Mouse (Mus musculus): Measurements from ENCODE around the gene Bbx. TPM values are rescaled to one million over a fixed set of nuclear protein-coding genes. Genes with fewer than 3 reads are reported as not detected.

The Bbx gene
- 5.5 and 6.1 TPM in 2 replicates for polyA plus RNA-seq (2015; fragmentation: Nextera tagmentation; extraction: Ambion mirVana)

- peaks cover 25% of the 10 kb centered on the region for H3K4me1 ChIP-seq (replicated peaks)
- peak within 1 kb of the TSS; percentile 81 for H3K9ac ChIP-seq
- H3K9me3 ChIP-seq (replicated peaks), result no peaks in the 10 kb centered on the region
- under 1% methylated on average over 55 of the region's 55 CpGs for WGBS (ENCODE audit: insufficient replicate concordance)
- no peaks in the 10 kb centered on the region for H3K27me3 ChIP-seq
- H3K27ac ChIP-seq (replicated peaks), result peak within 1 kb of the TSS; percentile 92
- H3K36me3 ChIP-seq (replicated peaks), result no peaks in the 10 kb centered on the region
- peak within 1 kb of the TSS; percentile 99 for H3K4me2 ChIP-seq
- ATAC-seq (ENCODE audit: insufficient read depth), result peak; percentile 97
- H3K4me3 ChIP-seq (replicated peaks), result peak within 1 kb of the TSS; percentile 90
Measured at GRCm38 (mm10) chr16:50432062-50432878, at the start of gene Bbx. Gene Bbx (minus strand): TSS chr16:50432390.

- Histone ChIP-seq H3K27me3 (no peaks in the 10 kb centered on the region), H3K9ac (no peak overlapping the region), H3K4me3 (replicated peaks) (no peak overlapping the region), H3K9me3 (replicated peaks) (no peaks in the 10 kb centered on the region), H3K4me1 (replicated peaks) (no peaks in the 10 kb centered on the region), H3K4me2 (peak overlapping the region; percentile 23; the same call in 1 of the 2 replicates), H3K27ac (replicated peaks) (no peak overlapping the region), H3K36me3 (replicated peaks) (no peaks in the 10 kb centered on the region)
- no peak for ATAC-seq (ENCODE audit: insufficient read depth)
- 37% methylated on average over 7 of the region's 7 CpGs for WGBS (ENCODE audit: insufficient replicate concordance)
Measured at GRCm38 (mm10) chr16:50481892-50482291, 49.7 kb upstream of the Bbx start.

- no peaks in the 10 kb centered on the region for H3K9me3 ChIP-seq (replicated peaks)
- no peak overlapping the region for H3K4me2 ChIP-seq
- no peak overlapping the region for H3K4me3 ChIP-seq (replicated peaks)
- no peaks in the 10 kb centered on the region for H3K4me1 ChIP-seq (replicated peaks)
- 58% methylated on average over 5 of the region's 5 CpGs for WGBS (ENCODE audit: insufficient replicate concordance)
- no peak for ATAC-seq (ENCODE audit: insufficient read depth)
- no peaks in the 10 kb centered on the region for H3K27me3 ChIP-seq
- H3K36me3 ChIP-seq (replicated peaks), result no peaks in the 10 kb centered on the region
- no peak overlapping the region for H3K27ac ChIP-seq (replicated peaks)
- H3K9ac ChIP-seq, result no peak overlapping the region
Measured at GRCm38 (mm10) chr16:50481341-50481740, 49.2 kb upstream of the Bbx start.

- 86% methylated on average over 1 of the region's 1 CpGs for WGBS (ENCODE audit: insufficient replicate concordance)
- ATAC-seq (ENCODE audit: insufficient read depth), result no peak
- Histone ChIP-seq H3K27ac (replicated peaks) (no peak overlapping the region), H3K9me3 (replicated peaks) (no peaks in the 10 kb centered on the region), H3K9ac (no peak overlapping the region), H3K4me2 (no peak overlapping the region), H3K27me3 (no peaks in the 10 kb centered on the region), H3K36me3 (replicated peaks) (no peaks in the 10 kb centered on the region), H3K4me3 (replicated peaks) (no peak overlapping the region), H3K4me1 (replicated peaks) (no peaks in the 10 kb centered on the region)
Measured at GRCm38 (mm10) chr16:50478695-50479094, 46.5 kb upstream of the Bbx start.

GRCm38 (mm10) chr16:50477628-50478027 lies 45.4 kb upstream of the Bbx start:
- no peaks in the 10 kb centered on the region for H3K4me1 ChIP-seq (replicated peaks)
- H3K27ac ChIP-seq (replicated peaks), result no peak overlapping the region
- H3K9ac ChIP-seq, result no peak overlapping the region
- no peak for ATAC-seq (ENCODE audit: insufficient read depth)
- H3K27me3 ChIP-seq, result no peaks in the 10 kb centered on the region
- WGBS (ENCODE audit: insufficient replicate concordance), result 57% methylated on average over 6 of the region's 6 CpGs
- no peak overlapping the region for H3K4me3 ChIP-seq (replicated peaks)
- H3K4me2 ChIP-seq, result no peak overlapping the region
- H3K36me3 ChIP-seq (replicated peaks), result no peaks in the 10 kb centered on the region
- H3K9me3 ChIP-seq (replicated peaks), result no peaks in the 10 kb centered on the region

GRCm38 (mm10) chr16:50462226-50462870 lies 30.2 kb upstream of the Bbx start:
- H3K27me3 ChIP-seq, result no peaks in the 10 kb centered on the region
- 28% methylated on average over 10 of the region's 10 CpGs for WGBS (ENCODE audit: insufficient replicate concordance)
- H3K4me1 ChIP-seq (replicated peaks), result no peaks in the 10 kb centered on the region; the same call in 1 of the 2 replicates
- ATAC-seq (ENCODE audit: insufficient read depth), result no peak
- H3K27ac ChIP-seq (replicated peaks), result no peak overlapping the region
- no peak overlapping the region; the same call in 1 of the 2 replicates for H3K4me2 ChIP-seq
- no peak overlapping the region for H3K9ac ChIP-seq
- no peaks in the 10 kb centered on the region for H3K36me3 ChIP-seq (replicated peaks)
- no peaks in the 10 kb centered on the region for H3K9me3 ChIP-seq (replicated peaks)
- no peak overlapping the region for H3K4me3 ChIP-seq (replicated peaks)

- Histone ChIP-seq H3K27ac (replicated peaks) (no peak overlapping the region), H3K4me3 (replicated peaks) (no peak overlapping the region), H3K4me2 (no peak overlapping the region), H3K9me3 (replicated peaks) (no peaks in the 10 kb centered on the region), H3K4me1 (replicated peaks) (no peaks in the 10 kb centered on the region; the same call in 1 of the 2 replicates), H3K36me3 (replicated peaks) (no peaks in the 10 kb centered on the region), H3K27me3 (no peaks in the 10 kb centered on the region), H3K9ac (no peak overlapping the region)
- 44% methylated on average over 3 of the region's 3 CpGs for WGBS (ENCODE audit: insufficient replicate concordance)
- no peak for ATAC-seq (ENCODE audit: insufficient read depth)
Measured at GRCm38 (mm10) chr16:50459146-50459545, 27.0 kb upstream of the Bbx start.

- WGBS (ENCODE audit: insufficient replicate concordance), result 81% methylated on average over 1 of the region's 1 CpGs
- H3K4me2 ChIP-seq, result no peak overlapping the region
- no peak overlapping the region for H3K4me3 ChIP-seq (replicated peaks)
- H3K9me3 ChIP-seq (replicated peaks), result no peaks in the 10 kb centered on the region
- H3K27me3 ChIP-seq, result no peaks in the 10 kb centered on the region
- no peak overlapping the region for H3K9ac ChIP-seq
- no peaks in the 10 kb centered on the region for H3K4me1 ChIP-seq (replicated peaks)
- H3K27ac ChIP-seq (replicated peaks), result no peak overlapping the region
- no peaks in the 10 kb centered on the region for H3K36me3 ChIP-seq (replicated peaks)
- ATAC-seq (ENCODE audit: insufficient read depth), result no peak
Measured at GRCm38 (mm10) chr16:50456053-50456452, 23.9 kb upstream of the Bbx start.

GRCm38 (mm10) chr16:50449086-50449485 lies 16.9 kb upstream of the Bbx start:
- H3K4me2 ChIP-seq, result no peak overlapping the region
- H3K4me1 ChIP-seq (replicated peaks), result no peaks in the 10 kb centered on the region
- no peaks in the 10 kb centered on the region for H3K27me3 ChIP-seq
- no peaks in the 10 kb centered on the region for H3K36me3 ChIP-seq (replicated peaks)
- no peaks in the 10 kb centered on the region for H3K9me3 ChIP-seq (replicated peaks)
- no peak overlapping the region for H3K9ac ChIP-seq
- no peak overlapping the region for H3K27ac ChIP-seq (replicated peaks)
- 33% methylated on average over 9 of the region's 9 CpGs for WGBS (ENCODE audit: insufficient replicate concordance)
- no peak overlapping the region for H3K4me3 ChIP-seq (replicated peaks)
- no peak for ATAC-seq (ENCODE audit: insufficient read depth)

GRCm38 (mm10) chr16:50445014-50445413 lies 12.8 kb upstream of the Bbx start:
- Histone ChIP-seq H3K27ac (replicated peaks) (no peak overlapping the region), H3K27me3 (no peaks in the 10 kb centered on the region), H3K4me1 (replicated peaks) (no peaks in the 10 kb centered on the region), H3K36me3 (replicated peaks) (no peaks in the 10 kb centered on the region), H3K9me3 (replicated peaks) (no peaks in the 10 kb centered on the region), H3K9ac (no peak overlapping the region), H3K4me2 (no peak overlapping the region), H3K4me3 (replicated peaks) (no peak overlapping the region)
- 34% methylated on average over 6 of the region's 6 CpGs for WGBS (ENCODE audit: insufficient replicate concordance)
- no peak for ATAC-seq (ENCODE audit: insufficient read depth)

- Histone ChIP-seq H3K27me3 (no peaks in the 10 kb centered on the region), H3K4me2 (no peak overlapping the region), H3K9me3 (replicated peaks) (no peaks in the 10 kb centered on the region), H3K9ac (no peak overlapping the region), H3K27ac (replicated peaks) (no peak overlapping the region), H3K4me1 (replicated peaks) (no peaks in the 10 kb centered on the region), H3K4me3 (replicated peaks) (no peak overlapping the region), H3K36me3 (replicated peaks) (no peaks in the 10 kb centered on the region)
- no peak for ATAC-seq (ENCODE audit: insufficient read depth)
- WGBS (ENCODE audit: insufficient replicate concordance), result 53% methylated on average over 3 of the region's 3 CpGs
Measured at GRCm38 (mm10) chr16:50438816-50439215, 6.6 kb upstream of the Bbx start.
